Mouse (Mus musculus) lung, postnatal 0 days (tissue): ENCODE measurements at regions not wholly inside any gene's neighbourhood (a gene's known extent, or its start where the extent isn't known, plus 50 kb on each side); places are given as distances from the start of the nearest gene placed in this dataset.

Experiments
- CTCF ChIP-seq: IDR thresholded peaks from 2 replicates; pipeline ENCODE4 v1.5.1; 2016; ENCODE audit warnings: antibody characterized with exemption, mild to moderate bottlenecking
- EP300 ChIP-seq: IDR thresholded peaks from 2 replicates; pipeline ENCODE4 v1.6.1; 2016; ENCODE audit warnings: antibody characterized with exemption, mild to moderate bottlenecking, control low read depth

DNA sequence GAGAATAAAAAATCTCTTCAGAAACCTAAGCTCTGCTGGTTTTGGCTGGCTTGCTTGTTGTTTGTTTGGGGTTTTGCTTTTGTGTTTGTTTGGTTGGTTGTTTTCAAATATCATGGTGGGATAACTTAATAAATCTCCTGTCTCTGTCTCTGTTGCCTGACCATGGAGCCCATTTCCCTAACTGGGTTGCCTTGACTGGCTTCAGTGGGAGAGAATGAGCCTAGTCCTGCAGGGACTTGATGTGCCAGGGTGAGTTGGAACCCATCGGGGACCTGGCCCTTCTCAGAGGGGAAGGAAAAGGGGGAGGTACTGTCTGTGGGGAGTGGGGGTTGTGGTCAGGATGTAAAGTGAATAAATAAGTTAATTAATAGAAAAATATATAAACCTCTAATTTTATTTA, 111.1 kb upstream of the Phyhipl start:
- TF ChIP-seq CTCF = no peak
- TF ChIP-seq EP300 = no peak
